Mouse (Mus musculus) G1E (cell line): ENCODE measurements around the gene Gtf2f2.

Experiments
- CTCF ChIP-seq: IDR thresholded peaks from 2 replicates; pipeline ENCODE4 v1.5.1; 2012; ENCODE audit warnings: low read depth, low read length, inconsistent platforms, mixed read lengths
- GATA1 ChIP-seq: IDR thresholded peaks from 2 replicates; pipeline ENCODE4 v1.6.1; 2012; ENCODE audit warnings: borderline replicate concordance, low read length, inconsistent platforms, mixed read lengths
- GATA2 ChIP-seq: IDR thresholded peaks from 2 replicates; pipeline ENCODE4 v1.6.1; 2012; ENCODE audit warnings: low read depth, low read length, inconsistent platforms, borderline replicate concordance
- POLR2AphosphoS5 ChIP-seq: IDR thresholded peaks from 2 replicates; pipeline ENCODE4 v1.6.1; 2012; ENCODE audit warnings: low read depth, low read length, inconsistent platforms; ENCODE audit not compliant: insufficient replicate concordance
- TAL1 ChIP-seq: conservative IDR thresholded peaks from 2 replicates; pipeline ENCODE4 v1.6.1; 2012; ENCODE audit warnings: low read depth, low read length, inconsistent platforms, mixed read lengths

DNA sequence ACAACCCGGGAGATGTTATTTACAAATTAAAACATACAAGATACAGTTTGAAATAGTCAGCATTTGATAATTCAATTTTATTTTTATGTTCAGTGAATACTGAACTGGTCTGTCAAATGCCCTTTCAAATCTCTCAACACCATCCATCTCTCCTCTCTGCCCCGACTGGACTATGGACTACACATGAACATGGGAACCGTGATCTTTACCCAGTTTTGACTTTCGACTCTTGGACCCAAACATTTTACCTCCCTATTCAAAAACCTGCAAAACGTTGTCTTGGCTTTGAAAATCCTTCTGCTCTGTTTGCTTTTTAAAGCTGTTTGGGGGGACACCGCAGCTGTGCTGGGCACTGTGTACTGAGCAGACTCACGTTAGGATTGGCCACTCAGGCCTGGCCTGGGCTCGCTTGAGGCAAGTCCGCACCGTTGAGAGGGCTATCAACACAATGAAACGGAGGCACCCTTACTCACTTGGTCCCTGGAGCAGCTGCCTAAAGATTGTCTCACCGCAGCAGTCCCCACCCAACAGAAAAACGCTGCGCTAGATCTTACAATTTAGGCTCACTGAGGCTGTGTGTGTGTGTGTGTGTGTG lies 140.8 kb downstream of the Gtf2f2 start:
- no peak for TF ChIP-seq GATA1
- TF ChIP-seq TAL1 = no peak
- TF ChIP-seq CTCF = no peak
- no peak for TF ChIP-seq POLR2AphosphoS5
- TF ChIP-seq GATA2 = no peak
